Mouse (Mus musculus) forebrain, embryonic 14.5 days (tissue): ENCODE results near the gene Nme2. TPM values are rescaled to one million over a fixed set of nuclear protein-coding genes. Genes with fewer than 3 reads are reported as not detected.

Experiments
- ATAC-seq: fragments of 200-750 bp; cut with Nextera tagmentation; 2 replicates; pipeline ENCODE4 v1.8.0; 2017; ENCODE audit warnings: mild to moderate bottlenecking, moderate library complexity
- DNase-seq: peaks from one replicate; pipeline ENCODE4 v3.0.0-alpha.2; 2015; ENCODE audit warnings: low spot score
- H3K27ac ChIP-seq: fragments of 300-500 bp; sonication (generic); 2 replicates; pipeline ENCODE4 v1.5.1; 2014; ENCODE audit warnings: low read depth, mild to moderate bottlenecking, control low read depth, low read length, moderate library complexity
- H3K27me3 ChIP-seq: fragments of 300-500 bp; sonication (generic); replicated peaks from 2 replicates; pipeline ENCODE4 v1.6.1; 2014; ENCODE audit warnings: low read length, control low read depth, mixed read lengths; ENCODE audit not compliant: control insufficient read depth, insufficient read depth
- H3K36me3 ChIP-seq: fragments of 300-500 bp; sonication (generic); 2 replicates; pipeline ENCODE4 v1.6.1; 2014; ENCODE audit warnings: low read length, control low read depth; ENCODE audit not compliant: control insufficient read depth, insufficient read depth
- H3K4me1 ChIP-seq: fragments of 300-500 bp; sonication (generic); 2 replicates; pipeline ENCODE4 v1.6.1; 2014; ENCODE audit warnings: antibody characterized with exemption, low read length, control low read depth; ENCODE audit not compliant: control insufficient read depth, insufficient read depth
- H3K4me2 ChIP-seq: fragments of 300-500 bp; sonication (generic); 2 replicates; pipeline ENCODE4 v1.6.1; 2014; ENCODE audit warnings: mild to moderate bottlenecking, control low read depth, low read length
- H3K4me3 ChIP-seq: fragments of 300-500 bp; sonication (generic); 2 replicates; pipeline ENCODE4 v1.5.1; 2014; ENCODE audit warnings: low read depth, low read length, control low read depth
- H3K9ac ChIP-seq: fragments of 300-500 bp; sonication (generic); 2 replicates; pipeline ENCODE4 v1.6.1; 2014; ENCODE audit warnings: mild to moderate bottlenecking, low read length, control low read depth, moderate library complexity
- H3K9me3 ChIP-seq: fragments of 300-500 bp; sonication (generic); replicated peaks from 2 replicates; pipeline ENCODE4 v1.6.1; 2016; ENCODE audit warnings: low read length, control low read depth, mixed read lengths; ENCODE audit not compliant: control insufficient read depth
- WGBS: fragments of 180-500 bp; shearing (Covaris S2); extraction: QIAGEN DNeasy Blood & Tissue Kit; methylation state at CpG from one replicate; pipeline ENCODE4 v1.1.7; 2014; 5-methylcytosine and 5-hydroxymethylcytosine counted together
- polyA plus RNA-seq: library from polyadenylated mRNA; unstranded; fragments of >200 nt; fragmentation: Nextera tagmentation; extraction: Ambion mirVana; gene quantifications from 2 replicates; pipeline ENCODE4 v1.2.1, GENCODE M21; 2014

Nme2 gene
- polyA plus RNA-seq, 1 experiment from 2014 or later: 124 TPM

DNA sequence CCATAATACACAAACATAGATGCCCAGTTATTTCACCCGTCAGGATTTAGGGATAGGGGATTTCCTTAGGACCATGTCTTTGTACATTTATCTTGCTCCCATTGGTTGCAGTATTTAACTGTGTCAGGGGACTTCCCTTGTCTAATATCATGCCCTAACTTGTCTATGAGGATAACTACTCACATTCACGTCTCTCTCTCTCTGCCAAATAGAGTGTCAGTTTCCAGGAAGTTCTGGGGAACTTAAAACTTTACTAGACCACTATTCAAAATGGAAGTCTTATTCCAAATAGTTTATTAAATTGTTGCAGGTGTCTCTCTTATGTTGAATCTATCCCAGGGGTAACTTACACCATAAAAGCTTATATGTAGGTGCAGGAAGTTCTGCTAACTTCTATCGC, 44.5 kb downstream of the Nme2 start:
- ATAC-seq: no peak
- no peak overlapping the region for H3K9ac ChIP-seq
- H3K27me3 ChIP-seq: no peaks in the 10 kb centered on the region
- no peak for DNase-seq
- H3K9me3 ChIP-seq: no peaks in the 10 kb centered on the region
- H3K36me3 ChIP-seq: peaks cover 78% of the 10 kb centered on the region
- H3K4me3 ChIP-seq: no peak overlapping the region
- H3K4me1 ChIP-seq: no peaks in the 10 kb centered on the region
- H3K27ac ChIP-seq: no peak overlapping the region
- WGBS: 90% methylated on average over 3 of the region's 3 CpGs
- H3K4me2 ChIP-seq: no peak overlapping the region

GRCm38 (mm10) chr11:93908829-93909228, 47.2 kb downstream of the Nme2 start:
- Histone ChIP-seq H3K4me1 (no peaks in the 10 kb centered on the region), H3K27me3 (no peaks in the 10 kb centered on the region), H3K9me3 (no peaks in the 10 kb centered on the region), H3K36me3 (peaks cover 71% of the 10 kb centered on the region), H3K4me3 (no peak overlapping the region), H3K27ac (no peak overlapping the region), H3K4me2 (no peak overlapping the region), H3K9ac (no peak overlapping the region)
- ATAC-seq: no peak
- 93% methylated on average over 9 of the region's 9 CpGs for WGBS
- DNase-seq: no peak

- ATAC-seq: no peak
- no peaks in the 10 kb centered on the region for H3K27me3 ChIP-seq
- H3K27ac ChIP-seq: no peak overlapping the region
- 90% methylated on average over 3 of the region's 3 CpGs for WGBS
- no peak overlapping the region for H3K4me3 ChIP-seq
- H3K4me2 ChIP-seq: no peak overlapping the region
- no peak overlapping the region for H3K9ac ChIP-seq
- no peak for DNase-seq
- H3K9me3 ChIP-seq: no peaks in the 10 kb centered on the region
- H3K4me1 ChIP-seq: no peaks in the 10 kb centered on the region
- H3K36me3 ChIP-seq: peaks cover 68% of the 10 kb centered on the region
Measured at GRCm38 (mm10) chr11:93907839-93908238, 48.2 kb downstream of the Nme2 start.

GRCm38 (mm10) chr11:93906834-93907233, 49.2 kb downstream of the Nme2 start:
- no peak overlapping the region for H3K27ac ChIP-seq
- no peak overlapping the region for H3K9ac ChIP-seq
- 79% methylated on average over 4 of the region's 4 CpGs for WGBS
- DNase-seq (no peak), ATAC-seq (no peak)
- H3K9me3 ChIP-seq: no peaks in the 10 kb centered on the region
- no peak overlapping the region for H3K4me3 ChIP-seq
- H3K27me3 ChIP-seq: no peaks in the 10 kb centered on the region
- peaks cover 65% of the 10 kb centered on the region for H3K36me3 ChIP-seq
- H3K4me2 ChIP-seq: no peak overlapping the region
- no peaks in the 10 kb centered on the region for H3K4me1 ChIP-seq

Other genes with a start within 250 kb of the Nme2 start
- 34.3 and 38.8 TPM in 2 replicates for gene Utp18, start 70.5 kb downstream of the Nme2 start, polyA plus RNA-seq
- gene Mbtd1, start 70.4 kb downstream of the Nme2 start, polyA plus RNA-seq: 25.1 and 27.2 TPM in 2 replicates
- gene Gm20390, start 12.0 kb upstream of the Nme2 start, polyA plus RNA-seq: 359 and 434 TPM in 2 replicates
- gene Nme1, start 12.3 kb upstream of the Nme2 start, polyA plus RNA-seq: 391 and 476 TPM in 2 replicates
- gene Spag9, start 39.8 kb upstream of the Nme2 start, polyA plus RNA-seq: 89.6 and 109 TPM in 2 replicates